Mouse (Mus musculus): ENCODE results near the gene Gm11567. TPM values are rescaled to one million over a fixed set of nuclear protein-coding genes. Genes with fewer than 3 reads are reported as not detected.
"Not testable (repeated sequence)": the region's sequence is repeated elsewhere in the genome, so short reads cannot be mapped to it uniquely, and the experiment has no call there.

Gm11567 gene
- not detected in 2 replicates for polyA plus RNA-seq (2014; fragmentation: Nextera tagmentation; extraction: Ambion mirVana)

- WGBS, result 48% methylated on average over 1 of the region's 1 CpGs
- H3K4me2 ChIP-seq, result not testable (repeated sequence)
These were observed at the start of gene Gm11567 for GRCm38 (mm10) chr11:99878887-99879286. Gene Gm11567, plus strand, starts transcription at chr11:99879187.

GRCm38 (mm10) chr11:99837966-99838365, 41.0 kb upstream of the Gm11567 start, which contains the start of gene 2300003K06Rik:
Gene 2300003K06Rik, minus strand, starts transcription at chr11:99838066.
- H3K9me3 ChIP-seq (ENCODE audit: control insufficient read depth, low read length), result no peaks in the 10 kb centered on the region
- H3K27ac ChIP-seq (ENCODE audit: low read depth, low read length), result no peak within 1 kb of the TSS
- DNase-seq (ENCODE audit: low spot score) (no peak), ATAC-seq (replicated peaks; ENCODE audit: low FRiP score) (no peak)
- H3K36me3 ChIP-seq (ENCODE audit: control insufficient read depth, insufficient read depth, low read length), result no peaks in the 10 kb centered on the region
- H3K27me3 ChIP-seq (replicated peaks; ENCODE audit: control insufficient read depth, insufficient read depth, low read length), result no peaks in the 10 kb centered on the region
- H3K4me2 ChIP-seq, result no peak within 1 kb of the TSS
- no peaks in the 10 kb centered on the region for H3K4me1 ChIP-seq (replicated peaks; ENCODE audit: control insufficient read depth, insufficient read depth, low read length)
- no peak within 1 kb of the TSS for H3K9ac ChIP-seq (ENCODE audit: low read depth, low read length)
- 67% methylated on average over 1 of the region's 1 CpGs for WGBS
- no peak within 1 kb of the TSS for H3K4me3 ChIP-seq (ENCODE audit: low read depth, low read length)

More at GRCm38 (mm10) chr11:99878887-99879286, at the start of gene Gm11567:
- not testable (repeated sequence) for H3K4me3 ChIP-seq (ENCODE audit: low read depth, low read length); DNase-seq (ENCODE audit: low spot score); ATAC-seq (replicated peaks; ENCODE audit: low FRiP score); H3K9me3 ChIP-seq (ENCODE audit: control insufficient read depth, low read length); H3K27me3 ChIP-seq (replicated peaks; ENCODE audit: control insufficient read depth, insufficient read depth, low read length); H3K9ac ChIP-seq (ENCODE audit: low read depth, low read length); H3K4me1 ChIP-seq (replicated peaks; ENCODE audit: control insufficient read depth, insufficient read depth, low read length); H3K27ac ChIP-seq (ENCODE audit: low read depth, low read length); H3K36me3 ChIP-seq (ENCODE audit: control insufficient read depth, insufficient read depth, low read length)

GRCm38 (mm10) chr11:99842185-99842584, 36.8 kb upstream of the Gm11567 start:
- Histone ChIP-seq H3K4me2 (no peak overlapping the region), H3K27me3 (replicated peaks; ENCODE audit: control insufficient read depth, insufficient read depth, low read length) (no peaks in the 10 kb centered on the region), H3K9ac (ENCODE audit: low read depth, low read length) (no peak overlapping the region), H3K36me3 (ENCODE audit: control insufficient read depth, insufficient read depth, low read length) (no peaks in the 10 kb centered on the region), H3K4me1 (replicated peaks; ENCODE audit: control insufficient read depth, insufficient read depth, low read length) (no peaks in the 10 kb centered on the region), H3K27ac (ENCODE audit: low read depth, low read length) (no peak overlapping the region), H3K4me3 (ENCODE audit: low read depth, low read length) (no peak overlapping the region), H3K9me3 (ENCODE audit: control insufficient read depth, low read length) (no peaks in the 10 kb centered on the region)
- ATAC-seq (replicated peaks; ENCODE audit: low FRiP score) (no peak), DNase-seq (ENCODE audit: low spot score) (no peak)
- 79% methylated on average over 1 of the region's 1 CpGs for WGBS

- no peak for ATAC-seq (replicated peaks; ENCODE audit: low FRiP score)
- Histone ChIP-seq H3K27me3 (replicated peaks; ENCODE audit: control insufficient read depth, insufficient read depth, low read length) (no peaks in the 10 kb centered on the region), H3K36me3 (ENCODE audit: control insufficient read depth, insufficient read depth, low read length) (no peaks in the 10 kb centered on the region), H3K9me3 (ENCODE audit: control insufficient read depth, low read length) (no peaks in the 10 kb centered on the region), H3K4me3 (ENCODE audit: low read depth, low read length) (no peak overlapping the region), H3K9ac (ENCODE audit: low read depth, low read length) (no peak overlapping the region), H3K4me1 (replicated peaks; ENCODE audit: control insufficient read depth, insufficient read depth, low read length) (no peaks in the 10 kb centered on the region), H3K27ac (ENCODE audit: low read depth, low read length) (no peak overlapping the region), H3K4me2 (no peak overlapping the region)
- no peak for DNase-seq (ENCODE audit: low spot score)
- WGBS, result 90% methylated on average over 2 of the region's 2 CpGs
These were observed 32.2 kb upstream of the Gm11567 start for GRCm38 (mm10) chr11:99846746-99847145.

GRCm38 (mm10) chr11:99851508-99851907, 27.5 kb upstream of the Gm11567 start, which contains the start of gene Krtap4-16:
Gene Krtap4-16, minus strand, starts transcription at chr11:99851608.
- no peaks in the 10 kb centered on the region for H3K27me3 ChIP-seq (replicated peaks; ENCODE audit: control insufficient read depth, insufficient read depth, low read length)
- no peaks in the 10 kb centered on the region for H3K36me3 ChIP-seq (ENCODE audit: control insufficient read depth, insufficient read depth, low read length)
- no peak within 1 kb of the TSS for H3K27ac ChIP-seq (ENCODE audit: low read depth, low read length)
- H3K4me3 ChIP-seq (ENCODE audit: low read depth, low read length), result no peak within 1 kb of the TSS
- DNase-seq (ENCODE audit: low spot score), result no peak
- no peaks in the 10 kb centered on the region for H3K9me3 ChIP-seq (ENCODE audit: control insufficient read depth, low read length)
- no peaks in the 10 kb centered on the region for H3K4me1 ChIP-seq (replicated peaks; ENCODE audit: control insufficient read depth, insufficient read depth, low read length)
- no peak for ATAC-seq (replicated peaks; ENCODE audit: low FRiP score)
- H3K4me2 ChIP-seq, result no peak within 1 kb of the TSS
- H3K9ac ChIP-seq (ENCODE audit: low read depth, low read length), result no peak within 1 kb of the TSS

GRCm38 (mm10) chr11:99854121-99854520, 24.9 kb upstream of the Gm11567 start:
- no peaks in the 10 kb centered on the region for H3K4me1 ChIP-seq (replicated peaks; ENCODE audit: control insufficient read depth, insufficient read depth, low read length)
- no peak overlapping the region for H3K27ac ChIP-seq (ENCODE audit: low read depth, low read length)
- no peaks in the 10 kb centered on the region for H3K36me3 ChIP-seq (ENCODE audit: control insufficient read depth, insufficient read depth, low read length)
- 53% methylated on average over 3 of the region's 3 CpGs for WGBS
- ATAC-seq (replicated peaks; ENCODE audit: low FRiP score) (no peak), DNase-seq (ENCODE audit: low spot score) (no peak)
- no peak overlapping the region for H3K9ac ChIP-seq (ENCODE audit: low read depth, low read length)
- H3K4me2 ChIP-seq, result no peak overlapping the region
- no peak overlapping the region for H3K4me3 ChIP-seq (ENCODE audit: low read depth, low read length)
- no peaks in the 10 kb centered on the region for H3K27me3 ChIP-seq (replicated peaks; ENCODE audit: control insufficient read depth, insufficient read depth, low read length)
- no peaks in the 10 kb centered on the region for H3K9me3 ChIP-seq (ENCODE audit: control insufficient read depth, low read length)

- no peak for DNase-seq (ENCODE audit: low spot score)
These were observed 21.4 kb upstream of the Gm11567 start, which contains the start of gene Gm11568 for GRCm38 (mm10) chr11:99857617-99858016. Gene Gm11568, plus strand, starts transcription at chr11:99857917.

GRCm38 (mm10) chr11:99858761-99859160, 20.2 kb upstream of the Gm11567 start:
- H3K9me3 ChIP-seq (ENCODE audit: control insufficient read depth, low read length), result no peaks in the 10 kb centered on the region
- H3K27ac ChIP-seq (ENCODE audit: low read depth, low read length), result no peak overlapping the region
- H3K4me3 ChIP-seq (ENCODE audit: low read depth, low read length), result no peak overlapping the region
- no peaks in the 10 kb centered on the region for H3K36me3 ChIP-seq (ENCODE audit: control insufficient read depth, insufficient read depth, low read length)
- H3K9ac ChIP-seq (ENCODE audit: low read depth, low read length), result no peak overlapping the region
- 79% methylated on average over 2 of the region's 2 CpGs for WGBS
- no peaks in the 10 kb centered on the region for H3K4me1 ChIP-seq (replicated peaks; ENCODE audit: control insufficient read depth, insufficient read depth, low read length)
- no peaks in the 10 kb centered on the region for H3K27me3 ChIP-seq (replicated peaks; ENCODE audit: control insufficient read depth, insufficient read depth, low read length)
- DNase-seq (ENCODE audit: low spot score), result no peak
- no peak overlapping the region for H3K4me2 ChIP-seq
- no peak for ATAC-seq (replicated peaks; ENCODE audit: low FRiP score)

More at GRCm38 (mm10) chr11:99857617-99858016, 21.4 kb upstream of the Gm11567 start, which contains the start of gene Gm11568:
- no peaks in the 10 kb centered on the region for H3K36me3 ChIP-seq (ENCODE audit: control insufficient read depth, insufficient read depth, low read length)
- H3K9me3 ChIP-seq (ENCODE audit: control insufficient read depth, low read length), result no peaks in the 10 kb centered on the region
- 80% methylated on average over 2 of the region's 2 CpGs for WGBS
- no peaks in the 10 kb centered on the region for H3K4me1 ChIP-seq (replicated peaks; ENCODE audit: control insufficient read depth, insufficient read depth, low read length)
- H3K4me2 ChIP-seq, result no peak within 1 kb of the TSS
- no peak within 1 kb of the TSS for H3K9ac ChIP-seq (ENCODE audit: low read depth, low read length)
- H3K4me3 ChIP-seq (ENCODE audit: low read depth, low read length), result no peak within 1 kb of the TSS
- no peak within 1 kb of the TSS for H3K27ac ChIP-seq (ENCODE audit: low read depth, low read length)
- ATAC-seq (replicated peaks; ENCODE audit: low FRiP score), result no peak
- no peaks in the 10 kb centered on the region for H3K27me3 ChIP-seq (replicated peaks; ENCODE audit: control insufficient read depth, insufficient read depth, low read length)

- not testable (repeated sequence) for ATAC-seq (replicated peaks; ENCODE audit: low FRiP score); H3K27ac ChIP-seq (ENCODE audit: low read depth, low read length); H3K4me3 ChIP-seq (ENCODE audit: low read depth, low read length); H3K4me2 ChIP-seq; DNase-seq (ENCODE audit: low spot score); H3K27me3 ChIP-seq (replicated peaks; ENCODE audit: control insufficient read depth, insufficient read depth, low read length); H3K9me3 ChIP-seq (ENCODE audit: control insufficient read depth, low read length); H3K9ac ChIP-seq (ENCODE audit: low read depth, low read length); H3K4me1 ChIP-seq (replicated peaks; ENCODE audit: control insufficient read depth, insufficient read depth, low read length); H3K36me3 ChIP-seq (ENCODE audit: control insufficient read depth, insufficient read depth, low read length)
- WGBS, result 56% methylated on average over 1 of the region's 1 CpGs
These were observed 14.8 kb upstream of the Gm11567 start, which contains the start of gene Gm11559 for GRCm38 (mm10) chr11:99864176-99864575. Gene Gm11559, plus strand, starts transcription at chr11:99864476.
